Mouse (Mus musculus): Measurements from ENCODE around the gene Hsf2bp. TPM values are rescaled to one million over a fixed set of nuclear protein-coding genes. Genes with fewer than 3 reads are reported as not detected.

The Hsf2bp gene
- polyA plus RNA-seq, 1 experiment from 2014 or later, result 0.95 TPM

- Histone ChIP-seq H3K36me3 (ENCODE audit: control insufficient read depth, insufficient read depth, low read length) (no peaks in the 10 kb centered on the region), H3K4me3 (ENCODE audit: low read length) (no peak overlapping the region), H3K9ac (ENCODE audit: low read depth, low read length) (no peak overlapping the region), H3K27ac (ENCODE audit: low read depth, low read length) (no peak overlapping the region), H3K27me3 (ENCODE audit: control insufficient read depth, insufficient read depth, low read length) (no peaks in the 10 kb centered on the region), H3K4me2 (replicated peaks; ENCODE audit: low read depth, low read length) (no peak overlapping the region), H3K9me3 (ENCODE audit: control insufficient read depth, low read length) (no peaks in the 10 kb centered on the region), H3K4me1 (ENCODE audit: control insufficient read depth, insufficient read depth, low read length) (0 out of 2 replicates have a peak, but pooled peaks cover 3% of the 10 kb centered on the region)
- 59% methylated on average over 13 of the region's 13 CpGs for WGBS
- no peak for ATAC-seq (ENCODE audit: low FRiP score, low TSS enrichment)
These were observed 106.1 kb downstream of the Hsf2bp start for GRCm38 (mm10) chr17:31929844-31930715.

DNA sequence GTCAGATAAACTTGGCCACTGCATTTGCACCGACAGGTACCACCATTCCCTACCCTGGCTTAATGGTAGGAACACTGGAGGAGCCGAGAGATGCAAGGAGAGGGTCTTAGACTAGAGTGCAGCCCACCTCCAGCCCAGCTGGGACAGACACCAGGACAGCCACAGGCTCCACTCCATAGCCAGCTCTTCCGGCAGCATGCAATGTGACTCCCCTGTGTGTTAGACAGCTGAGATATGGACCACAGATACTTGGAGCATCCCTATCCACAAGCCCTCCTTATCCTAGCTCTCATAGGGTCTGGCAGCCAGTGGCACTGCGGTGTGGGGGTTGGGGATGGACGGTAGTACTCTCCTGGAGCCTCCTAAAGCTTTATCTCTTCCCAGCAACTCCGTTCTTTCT, 107.1 kb downstream of the Hsf2bp start:
- Histone ChIP-seq H3K27ac (ENCODE audit: low read depth, low read length) (no peak overlapping the region), H3K9me3 (ENCODE audit: control insufficient read depth, low read length) (no peaks in the 10 kb centered on the region), H3K4me1 (ENCODE audit: control insufficient read depth, insufficient read depth, low read length) (0 out of 2 replicates have a peak, but pooled peaks cover 3% of the 10 kb centered on the region), H3K4me3 (ENCODE audit: low read length) (no peak overlapping the region), H3K9ac (ENCODE audit: low read depth, low read length) (no peak overlapping the region), H3K36me3 (ENCODE audit: control insufficient read depth, insufficient read depth, low read length) (no peaks in the 10 kb centered on the region), H3K27me3 (ENCODE audit: control insufficient read depth, insufficient read depth, low read length) (no peaks in the 10 kb centered on the region), H3K4me2 (replicated peaks; ENCODE audit: low read depth, low read length) (no peak overlapping the region)
- 88% methylated on average over 6 of the region's 6 CpGs for WGBS
- ATAC-seq (ENCODE audit: low FRiP score, low TSS enrichment), result no peak

DNA sequence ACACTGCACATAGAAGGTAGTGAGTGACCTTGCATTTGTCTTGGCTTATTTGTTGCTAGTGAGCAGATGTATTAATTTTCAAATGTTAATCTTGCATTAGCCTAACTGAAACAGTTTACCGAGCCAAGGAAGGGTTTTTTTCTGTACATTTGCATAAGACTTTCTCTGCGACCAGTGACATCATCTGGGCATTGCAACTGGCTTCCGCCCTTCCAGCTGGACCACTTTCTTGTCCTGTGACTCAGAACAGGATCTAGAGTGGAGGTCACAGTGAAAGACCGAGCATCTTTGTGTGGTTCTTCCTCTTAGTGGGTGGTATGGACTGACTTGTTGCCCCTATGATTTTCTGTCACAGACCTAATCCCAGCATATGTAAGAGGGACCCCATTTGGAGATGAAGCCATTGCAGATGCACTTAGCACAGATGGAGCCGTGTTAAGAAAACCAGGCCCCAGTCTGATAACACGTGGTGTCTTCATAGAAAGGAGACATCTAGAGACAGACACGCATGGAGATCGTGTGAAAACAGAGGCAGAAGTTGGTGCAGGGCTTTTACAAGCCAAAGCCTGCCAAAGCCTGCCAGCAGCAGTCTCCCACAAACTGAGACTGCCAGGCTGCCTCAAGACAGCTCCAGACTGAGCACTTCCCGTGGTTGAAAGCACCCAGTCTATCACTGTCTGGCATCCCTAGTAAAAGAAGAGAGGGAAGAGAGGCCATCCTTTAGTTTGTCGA, 108.1 kb downstream of the Hsf2bp start:
- WGBS, result 86% methylated on average over 10 of the region's 10 CpGs
- H3K27ac ChIP-seq (ENCODE audit: low read depth, low read length), result no peak overlapping the region

DNA sequence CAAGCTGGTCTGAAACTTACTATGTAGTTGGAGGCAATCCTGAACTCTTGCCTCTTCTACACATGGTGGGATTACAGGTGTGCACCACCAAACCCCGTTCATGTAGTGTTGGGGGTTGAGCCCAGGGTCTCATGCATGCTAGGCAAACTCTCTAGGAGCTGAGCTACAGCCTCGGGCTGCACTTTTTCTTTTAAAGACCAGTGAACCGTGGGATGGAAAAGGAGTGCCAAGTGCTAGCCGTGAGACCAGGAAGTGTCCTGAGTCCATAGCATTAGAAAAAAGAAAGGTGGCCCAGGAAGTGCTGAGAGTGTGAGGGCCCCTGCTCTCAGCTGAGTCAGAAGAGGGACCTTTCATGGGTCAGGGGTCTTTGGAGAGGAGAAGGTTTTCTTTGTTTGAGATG, 111.9 kb downstream of the Hsf2bp start:
- Histone ChIP-seq H3K27me3 (ENCODE audit: control insufficient read depth, insufficient read depth, low read length) (no peaks in the 10 kb centered on the region), H3K36me3 (ENCODE audit: control insufficient read depth, insufficient read depth, low read length) (no peaks in the 10 kb centered on the region), H3K4me2 (replicated peaks; ENCODE audit: low read depth, low read length) (no peak overlapping the region), H3K27ac (ENCODE audit: low read depth, low read length) (peak overlapping the region; percentile 25; the same call in 1 of the 2 replicates), H3K9ac (ENCODE audit: low read depth, low read length) (no peak overlapping the region), H3K4me3 (ENCODE audit: low read length) (no peak overlapping the region), H3K4me1 (ENCODE audit: control insufficient read depth, insufficient read depth, low read length) (0 out of 2 replicates have a peak, but pooled peaks cover 6% of the 10 kb centered on the region), H3K9me3 (ENCODE audit: control insufficient read depth, low read length) (no peaks in the 10 kb centered on the region)
- 28% methylated on average over 4 of the region's 4 CpGs for WGBS
- ATAC-seq (ENCODE audit: low FRiP score, low TSS enrichment), result peak; percentile 35; the same call in 1 of the 2 replicates

More for the DNA sequence above, 108.1 kb downstream of the Hsf2bp start:
- Histone ChIP-seq H3K36me3 (ENCODE audit: control insufficient read depth, insufficient read depth, low read length) (no peaks in the 10 kb centered on the region), H3K4me1 (ENCODE audit: control insufficient read depth, insufficient read depth, low read length) (0 out of 2 replicates have a peak, but pooled peaks cover 3% of the 10 kb centered on the region), H3K4me3 (ENCODE audit: low read length) (no peak overlapping the region), H3K4me2 (replicated peaks; ENCODE audit: low read depth, low read length) (no peak overlapping the region), H3K27me3 (ENCODE audit: control insufficient read depth, insufficient read depth, low read length) (no peaks in the 10 kb centered on the region), H3K9me3 (ENCODE audit: control insufficient read depth, low read length) (no peaks in the 10 kb centered on the region), H3K9ac (ENCODE audit: low read depth, low read length) (no peak overlapping the region)
- no peak for ATAC-seq (ENCODE audit: low FRiP score, low TSS enrichment)

DNA sequence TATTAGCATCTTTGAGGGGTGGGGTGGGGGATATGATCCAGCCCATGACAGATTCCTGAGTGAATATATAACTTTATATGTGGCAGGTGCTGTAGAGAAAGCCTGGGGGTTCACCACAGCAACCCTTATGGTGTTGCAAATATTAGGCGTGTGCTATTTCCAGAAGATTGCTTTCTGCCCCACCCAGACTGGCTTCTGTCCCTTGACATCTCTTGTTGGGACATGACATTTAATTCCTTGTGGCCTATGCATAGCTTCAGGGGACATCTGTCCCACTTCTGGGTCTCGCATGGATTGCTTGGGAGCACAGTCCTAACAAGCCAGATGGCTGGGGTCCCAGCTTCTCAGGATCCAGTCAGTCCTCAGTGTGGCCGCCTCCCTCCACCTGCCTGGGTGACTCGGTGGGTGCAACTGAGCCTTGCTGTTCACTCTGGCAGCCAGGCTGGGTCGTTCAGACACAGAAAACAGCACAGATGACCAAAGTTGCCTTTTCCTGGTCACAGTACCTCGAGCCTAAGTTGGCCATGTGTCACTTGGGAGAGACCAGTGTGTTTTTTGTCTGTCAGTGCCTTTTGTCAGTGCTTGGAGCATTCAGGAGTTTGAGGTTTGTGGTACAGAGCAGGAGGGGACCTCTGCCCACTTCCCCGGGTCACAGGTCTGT, 112.7 kb downstream of the Hsf2bp start:
- H3K9me3 ChIP-seq (ENCODE audit: control insufficient read depth, low read length), result no peaks in the 10 kb centered on the region
- no peak overlapping the region for H3K9ac ChIP-seq (ENCODE audit: low read depth, low read length)
- peak overlapping the region; percentile 25; the same call in 1 of the 2 replicates for H3K27ac ChIP-seq (ENCODE audit: low read depth, low read length)
- WGBS, result 75% methylated on average over 7 of the region's 7 CpGs
- no peak for ATAC-seq (ENCODE audit: low FRiP score, low TSS enrichment)
- H3K4me1 ChIP-seq (ENCODE audit: control insufficient read depth, insufficient read depth, low read length), result 0 out of 2 replicates have a peak, but pooled peaks cover 6% of the 10 kb centered on the region
- no peaks in the 10 kb centered on the region for H3K27me3 ChIP-seq (ENCODE audit: control insufficient read depth, insufficient read depth, low read length)
- no peaks in the 10 kb centered on the region for H3K36me3 ChIP-seq (ENCODE audit: control insufficient read depth, insufficient read depth, low read length)
- no peak overlapping the region for H3K4me2 ChIP-seq (replicated peaks; ENCODE audit: low read depth, low read length)
- H3K4me3 ChIP-seq (ENCODE audit: low read length), result no peak overlapping the region

- Histone ChIP-seq H3K27ac (ENCODE audit: low read depth, low read length) (no peak overlapping the region), H3K9ac (ENCODE audit: low read depth, low read length) (no peak overlapping the region)
- 43% methylated on average over 9 of the region's 9 CpGs for WGBS
These were observed 115.5 kb downstream of the Hsf2bp start for GRCm38 (mm10) chr17:31920589-31921190.

GRCm38 (mm10) chr17:31919599-31919998, 116.5 kb downstream of the Hsf2bp start:
- WGBS, result 85% methylated on average over 7 of the region's 7 CpGs
- Histone ChIP-seq H3K27ac (ENCODE audit: low read depth, low read length) (no peak overlapping the region), H3K4me2 (replicated peaks; ENCODE audit: low read depth, low read length) (no peak overlapping the region)

More at GRCm38 (mm10) chr17:31920589-31921190, 115.5 kb downstream of the Hsf2bp start:
- Histone ChIP-seq H3K27me3 (ENCODE audit: control insufficient read depth, insufficient read depth, low read length) (no peaks in the 10 kb centered on the region), H3K4me2 (replicated peaks; ENCODE audit: low read depth, low read length) (no peak overlapping the region), H3K36me3 (ENCODE audit: control insufficient read depth, insufficient read depth, low read length) (no peaks in the 10 kb centered on the region), H3K9me3 (ENCODE audit: control insufficient read depth, low read length) (no peaks in the 10 kb centered on the region), H3K4me3 (ENCODE audit: low read length) (no peak overlapping the region), H3K4me1 (ENCODE audit: control insufficient read depth, insufficient read depth, low read length) (0 out of 2 replicates have a peak, but pooled peaks cover 6% of the 10 kb centered on the region)
- no peak for ATAC-seq (ENCODE audit: low FRiP score, low TSS enrichment)

GRCm38 (mm10) chr17:31918374-31918773, 117.8 kb downstream of the Hsf2bp start:
- H3K4me1 ChIP-seq (ENCODE audit: control insufficient read depth, insufficient read depth, low read length), result peaks cover 7% of the 10 kb centered on the region; the same call in 1 of the 2 replicates
- H3K36me3 ChIP-seq (ENCODE audit: control insufficient read depth, insufficient read depth, low read length), result no peaks in the 10 kb centered on the region
- no peak overlapping the region for H3K27ac ChIP-seq (ENCODE audit: low read depth, low read length)
- no peak overlapping the region for H3K4me3 ChIP-seq (ENCODE audit: low read length)
- 78% methylated on average over 8 of the region's 8 CpGs for WGBS
- H3K9ac ChIP-seq (ENCODE audit: low read depth, low read length), result no peak overlapping the region
- no peaks in the 10 kb centered on the region for H3K9me3 ChIP-seq (ENCODE audit: control insufficient read depth, low read length)
- H3K4me2 ChIP-seq (replicated peaks; ENCODE audit: low read depth, low read length), result no peak overlapping the region
- no peak for ATAC-seq (ENCODE audit: low FRiP score, low TSS enrichment)
- no peaks in the 10 kb centered on the region for H3K27me3 ChIP-seq (ENCODE audit: control insufficient read depth, insufficient read depth, low read length)

More at GRCm38 (mm10) chr17:31919599-31919998, 116.5 kb downstream of the Hsf2bp start:
- Histone ChIP-seq H3K9me3 (ENCODE audit: control insufficient read depth, low read length) (no peaks in the 10 kb centered on the region), H3K4me1 (ENCODE audit: control insufficient read depth, insufficient read depth, low read length) (0 out of 2 replicates have a peak, but pooled peaks cover 6% of the 10 kb centered on the region), H3K36me3 (ENCODE audit: control insufficient read depth, insufficient read depth, low read length) (no peaks in the 10 kb centered on the region), H3K9ac (ENCODE audit: low read depth, low read length) (no peak overlapping the region), H3K27me3 (ENCODE audit: control insufficient read depth, insufficient read depth, low read length) (no peaks in the 10 kb centered on the region), H3K4me3 (ENCODE audit: low read length) (no peak overlapping the region)
- ATAC-seq (ENCODE audit: low FRiP score, low TSS enrichment), result no peak
